Mouse (Mus musculus) heart, postnatal 0 days (tissue): ENCODE results near the gene Endog. TPM values are rescaled to one million over a fixed set of nuclear protein-coding genes. Genes with fewer than 3 reads are reported as not detected.

Source experiments
- ATAC-seq: fragments of 200-750 bp; cut with Nextera tagmentation; 2 replicates; pipeline ENCODE4 v1.8.0; 2017; ENCODE audit warnings: low read depth, moderate number of reproducible peaks, moderate library complexity; ENCODE audit not compliant: insufficient read depth
- DNase-seq: peaks from one replicate; pipeline ENCODE4 v3.0.0-alpha.2; 2016; ENCODE audit warnings: low spot score
- H3K27ac ChIP-seq: fragments of 300-500 bp; sonication (generic); 2 replicates; pipeline ENCODE4 v1.5.1; 2014; ENCODE audit warnings: low read depth, mild to moderate bottlenecking
- H3K27me3 ChIP-seq: fragments of 300-500 bp; sonication (generic); 2 replicates; pipeline ENCODE4 v1.6.1; 2014; ENCODE audit warnings: low read length, mixed read lengths; ENCODE audit not compliant: control insufficient read depth, insufficient read depth
- H3K36me3 ChIP-seq: fragments of 300-500 bp; sonication (generic); replicated peaks from 2 replicates; pipeline ENCODE4 v1.6.1; 2014; ENCODE audit warnings: low read length, mixed read lengths; ENCODE audit not compliant: control insufficient read depth, insufficient read depth
- H3K4me1 ChIP-seq: fragments of 300-500 bp; sonication (generic); 2 replicates; pipeline ENCODE4 v1.6.1; 2014; ENCODE audit warnings: antibody characterized with exemption; ENCODE audit not compliant: control insufficient read depth, insufficient read depth
- H3K4me2 ChIP-seq: fragments of 300-500 bp; sonication (generic); 2 replicates; pipeline ENCODE4 v1.6.1; 2014; ENCODE audit warnings: low read depth, mild to moderate bottlenecking, low read length, moderate library complexity
- H3K4me3 ChIP-seq: fragments of 300-500 bp; sonication (generic); 2 replicates; pipeline ENCODE4 v1.5.1; 2014; ENCODE audit warnings: low read depth, low read length
- H3K9ac ChIP-seq: fragments of 300-500 bp; sonication (generic); replicated peaks from 2 replicates; pipeline ENCODE4 v1.6.1; 2014; ENCODE audit warnings: low read depth, low read length, mixed read lengths
- H3K9me3 ChIP-seq: fragments of 300-500 bp; sonication (generic); replicated peaks from 2 replicates; pipeline ENCODE4 v1.6.1; 2016; ENCODE audit warnings: low read length; ENCODE audit not compliant: control insufficient read depth
- CTCF ChIP-seq: IDR thresholded peaks from 2 replicates; pipeline ENCODE4 v1.5.1; 2016; ENCODE audit warnings: antibody characterized with exemption, control low read depth, low read depth
- EP300 ChIP-seq: IDR thresholded peaks from 2 replicates; pipeline ENCODE4 v1.6.1; 2016; ENCODE audit warnings: antibody characterized with exemption, low read depth
- WGBS: fragments of 180-500 bp; shearing (Covaris S2); extraction: QIAGEN DNeasy Blood & Tissue Kit; methylation state at CpG from one replicate; pipeline ENCODE4 v1.1.7; 2014; 5-methylcytosine and 5-hydroxymethylcytosine counted together
- polyA plus RNA-seq: library from polyadenylated mRNA; unstranded; fragments of >200 nt; fragmentation: Nextera tagmentation; extraction: Ambion mirVana; gene quantifications from 2 replicates; pipeline ENCODE4 v1.2.1, GENCODE M21; 2015
- total RNA-seq: library from RNA; depleted of rRNA; stranded (reverse); fragments of >200 nt; gene quantifications from 2 replicates; pipeline ENCODE4 v1.2.3, GENCODE M21; 2014; ENCODE audit warnings: low replicate concordance; rRNA removed

Endog gene
- total and polyA plus RNA-seq, 2 experiments from 2014 or later = 72.9 to 127 TPM

DNA sequence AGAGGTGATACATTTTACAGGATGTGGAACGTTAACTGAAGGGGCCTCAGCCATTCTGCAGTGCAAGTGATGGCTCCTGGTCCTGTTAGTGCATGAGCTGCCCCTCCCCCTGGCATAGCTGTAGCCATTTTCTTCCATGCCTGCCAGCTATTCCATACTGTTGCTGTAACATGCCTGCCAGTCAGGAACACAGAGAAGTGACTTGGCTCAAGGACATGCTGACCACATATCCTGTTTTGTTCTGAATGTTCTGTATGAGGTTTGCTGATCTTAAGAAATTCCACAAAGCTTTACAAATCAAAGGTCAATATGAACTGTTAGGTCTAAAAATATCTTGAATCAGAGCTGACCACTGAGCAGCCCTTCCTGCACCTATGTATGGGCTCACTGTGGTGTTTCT lies 41.7 kb downstream of the Endog start:
- TF ChIP-seq CTCF (no peak), EP300 (no peak)
- Histone ChIP-seq H3K4me3 (no peak overlapping the region), H3K9me3 (no peaks in the 10 kb centered on the region), H3K4me1 (no peaks in the 10 kb centered on the region), H3K36me3 (no peaks in the 10 kb centered on the region), H3K27me3 (no peaks in the 10 kb centered on the region), H3K4me2 (no peak overlapping the region), H3K27ac (no peak overlapping the region), H3K9ac (no peak overlapping the region)
- no peak for ATAC-seq
- DNase-seq = no peak
- 70% methylated on average over 1 of the region's 1 CpGs for WGBS

DNA sequence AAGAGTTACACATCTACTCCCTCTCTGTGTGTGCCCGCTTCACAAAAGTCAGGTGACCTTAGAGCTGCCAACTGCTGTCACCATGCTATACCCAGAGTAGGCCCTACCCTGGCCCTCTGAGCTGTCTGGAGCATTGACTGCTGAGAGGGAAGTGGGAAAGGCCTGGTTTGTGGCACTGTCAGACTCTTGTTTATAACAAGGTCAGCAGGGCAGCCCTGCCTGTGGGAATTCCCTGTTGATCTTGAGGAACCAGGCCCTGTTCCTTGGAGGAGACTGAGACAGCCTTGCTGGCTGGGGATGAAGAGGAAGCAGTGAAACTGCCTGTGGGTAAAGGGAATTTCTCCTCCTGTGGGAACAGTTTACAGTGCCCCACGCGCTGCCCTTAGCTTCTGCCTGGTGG lies 43.5 kb downstream of the Endog start:
- Histone ChIP-seq H3K27ac (no peak overlapping the region), H3K9ac (no peak overlapping the region), H3K4me3 (no peak overlapping the region), H3K9me3 (no peaks in the 10 kb centered on the region), H3K4me1 (no peaks in the 10 kb centered on the region), H3K36me3 (no peaks in the 10 kb centered on the region), H3K27me3 (no peaks in the 10 kb centered on the region), H3K4me2 (no peak overlapping the region)
- no peak for ATAC-seq
- WGBS = 78% methylated on average over 3 of the region's 3 CpGs
- TF ChIP-seq CTCF (no peak), EP300 (no peak)
- no peak for DNase-seq

DNA sequence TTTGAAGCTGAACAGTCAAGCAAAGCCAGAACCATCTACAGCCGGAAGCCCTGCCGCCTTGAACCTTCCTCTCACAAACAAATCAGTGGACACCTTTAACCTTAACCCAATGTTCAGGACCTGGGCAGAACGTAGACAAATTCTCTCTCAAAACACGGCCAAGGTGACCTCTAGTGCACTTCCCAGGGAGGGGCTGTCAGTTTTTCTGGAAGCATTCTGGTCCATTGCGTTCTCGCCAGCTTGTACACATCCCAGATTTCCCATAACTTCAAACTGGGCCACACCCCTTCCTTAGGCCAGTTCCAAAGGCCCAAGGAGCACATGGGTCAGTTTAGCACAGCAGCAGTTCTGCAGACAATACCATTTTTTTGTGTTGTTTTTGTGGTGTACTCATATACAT lies 44.2 kb downstream of the Endog start:
- Histone ChIP-seq H3K36me3 (no peaks in the 10 kb centered on the region), H3K9ac (no peak overlapping the region), H3K4me3 (no peak overlapping the region), H3K4me2 (no peak overlapping the region), H3K27me3 (no peaks in the 10 kb centered on the region), H3K4me1 (no peaks in the 10 kb centered on the region), H3K9me3 (no peaks in the 10 kb centered on the region), H3K27ac (no peak overlapping the region)
- ATAC-seq (no peak), DNase-seq (no peak)
- TF ChIP-seq CTCF = no peak
- TF ChIP-seq EP300 = no peak
- WGBS = 69% methylated on average over 6 of the region's 6 CpGs

DNA sequence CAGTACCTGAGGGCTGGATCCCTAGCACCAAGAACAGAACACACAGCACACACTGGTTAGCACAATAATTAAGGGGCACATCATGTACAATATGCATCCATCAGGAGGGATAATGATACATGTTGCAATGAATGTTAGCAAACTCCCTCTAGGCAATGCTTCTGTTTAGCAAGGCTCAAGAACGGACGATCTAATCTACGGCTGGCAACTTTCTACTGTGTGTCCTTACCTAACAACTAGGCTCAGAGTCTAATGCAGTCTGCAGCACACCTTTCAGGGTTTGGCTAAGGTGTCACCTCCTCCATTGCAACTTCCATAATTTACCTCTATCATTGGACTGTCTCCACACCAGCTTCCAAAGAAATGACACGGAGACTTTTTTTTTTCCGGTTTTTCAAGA lies 45.0 kb downstream of the Endog start:
- Histone ChIP-seq H3K4me1 (no peaks in the 10 kb centered on the region), H3K27me3 (no peaks in the 10 kb centered on the region), H3K9me3 (no peaks in the 10 kb centered on the region), H3K4me3 (no peak overlapping the region), H3K27ac (no peak overlapping the region), H3K9ac (no peak overlapping the region), H3K4me2 (no peak overlapping the region), H3K36me3 (no peaks in the 10 kb centered on the region)
- TF ChIP-seq CTCF (no peak), EP300 (no peak)
- 90% methylated on average over 5 of the region's 5 CpGs for WGBS
- no peak for DNase-seq
- no peak for ATAC-seq

Other genes with a start within 250 kb of the Endog start
- gene Gle1, start 236.1 kb upstream of the Endog start, total RNA-seq = 14.7 and 21.4 TPM in 2 replicates
- 22.8 and 23.0 TPM in 2 replicates for gene Gle1, start 236.1 kb upstream of the Endog start, polyA plus RNA-seq
- gene Sptan1, start 205.9 kb upstream of the Endog start, total RNA-seq = 245 and 266 TPM in 2 replicates
- gene Sptan1, start 205.9 kb upstream of the Endog start, polyA plus RNA-seq = 66.4 and 79.3 TPM in 2 replicates
- 26.2 and 30.1 TPM in 2 replicates for gene Wdr34, start 122.6 kb upstream of the Endog start, total RNA-seq
- 17.3 and 17.6 TPM in 2 replicates for gene Wdr34, start 122.6 kb upstream of the Endog start, polyA plus RNA-seq
- 103 and 123 TPM in 2 replicates for gene Set, start 114.1 kb upstream of the Endog start, total RNA-seq
- gene Set, start 114.1 kb upstream of the Endog start, polyA plus RNA-seq = 131 and 139 TPM in 2 replicates
- gene Pkn3, start 93.8 kb upstream of the Endog start, total RNA-seq = 13.9 and 18.9 TPM in 2 replicates
- 5.7 and 6.0 TPM in 2 replicates for gene Pkn3, start 93.8 kb upstream of the Endog start, polyA plus RNA-seq
- 15.5 and 27.4 TPM in 2 replicates for gene Zdhhc12, start 77.8 kb upstream of the Endog start, total RNA-seq
- gene Zdhhc12, start 77.8 kb upstream of the Endog start, polyA plus RNA-seq = 19.9 and 21.1 TPM in 2 replicates
- 31.2 and 32.4 TPM in 2 replicates for gene Zer1, start 46.9 kb upstream of the Endog start, total RNA-seq
- 3.7 and 4.1 TPM in 2 replicates for gene Zer1, start 46.9 kb upstream of the Endog start, polyA plus RNA-seq
- gene Tbc1d13, start 37.7 kb upstream of the Endog start, total RNA-seq = 21.4 and 29.5 TPM in 2 replicates
- gene Tbc1d13, start 37.7 kb upstream of the Endog start, polyA plus RNA-seq = 2.9 and 3.0 TPM in 2 replicates
- gene Spout1, start 7.0 kb downstream of the Endog start, total RNA-seq = 16.3 and 20.5 TPM in 2 replicates
- 13.6 and 15.2 TPM in 2 replicates for gene Spout1, start 7.0 kb downstream of the Endog start, polyA plus RNA-seq
- gene Kyat1, start 34.4 kb downstream of the Endog start, total RNA-seq = 76.8 and 81.2 TPM in 2 replicates
- 50.7 and 51.7 TPM in 2 replicates for gene Kyat1, start 34.4 kb downstream of the Endog start, polyA plus RNA-seq
- gene Lrrc8a, start 66.2 kb downstream of the Endog start, total RNA-seq = 50.8 and 66.2 TPM in 2 replicates
- gene Lrrc8a, start 66.2 kb downstream of the Endog start, polyA plus RNA-seq = 43.5 and 46.4 TPM in 2 replicates
- gene Gm28035, start 69.1 kb downstream of the Endog start, total RNA-seq = 13.9 TPM in 1 of 2 replicates, not detected in the other
- 0.10 and 0.12 TPM in 2 replicates for gene Gm28035, start 69.1 kb downstream of the Endog start, polyA plus RNA-seq
- 12.9 and 47.1 TPM in 2 replicates for gene Phyhd1, start 94.7 kb downstream of the Endog start, total RNA-seq
- 14.7 and 15.9 TPM in 2 replicates for gene Phyhd1, start 94.7 kb downstream of the Endog start, polyA plus RNA-seq
- gene Gm28038, start 109.5 kb downstream of the Endog start, total RNA-seq = not detected in 2 replicates
- gene Gm28038, start 109.5 kb downstream of the Endog start, polyA plus RNA-seq = not detected in 2 replicates
- 45.4 and 53.8 TPM in 2 replicates for gene Dolk, start 114.8 kb downstream of the Endog start, total RNA-seq
- 27.2 and 32.8 TPM in 2 replicates for gene Dolk, start 114.8 kb downstream of the Endog start, polyA plus RNA-seq
- gene Nup188, start 114.9 kb downstream of the Endog start, total RNA-seq = 24.6 and 32.3 TPM in 2 replicates
- 10.5 and 11.0 TPM in 2 replicates for gene Nup188, start 114.9 kb downstream of the Endog start, polyA plus RNA-seq
- gene Sh3glb2, start 187.8 kb downstream of the Endog start, total RNA-seq = 204 and 234 TPM in 2 replicates
- gene Sh3glb2, start 187.8 kb downstream of the Endog start, polyA plus RNA-seq = 89.5 and 93.8 TPM in 2 replicates
- gene Miga2, start 192.7 kb downstream of the Endog start, total RNA-seq = 82.6 and 105 TPM in 2 replicates
- gene Miga2, start 192.7 kb downstream of the Endog start, polyA plus RNA-seq = 31.9 and 32.6 TPM in 2 replicates
- 40.6 and 56.4 TPM in 2 replicates for gene Dolpp1, start 220.8 kb downstream of the Endog start, total RNA-seq
- gene Dolpp1, start 220.8 kb downstream of the Endog start, polyA plus RNA-seq = 14.4 and 15.0 TPM in 2 replicates
- 351 and 413 TPM in 2 replicates for gene Crat, start 244.3 kb downstream of the Endog start, total RNA-seq
- 263 and 266 TPM in 2 replicates for gene Crat, start 244.3 kb downstream of the Endog start, polyA plus RNA-seq
- 109 and 112 TPM in 2 replicates for gene Ptpa, start 244.5 kb downstream of the Endog start, total RNA-seq
- 92.4 TPM in 2 replicates for gene Ptpa, start 244.5 kb downstream of the Endog start, polyA plus RNA-seq